Mouse (Mus musculus) forebrain, embryonic 16.5 days (tissue): ENCODE measurements around the gene Fbxo7. TPM values are rescaled to one million over a fixed set of nuclear protein-coding genes. Genes with fewer than 3 reads are reported as not detected.

Source experiments
- ATAC-seq: fragments of 200-750 bp; cut with Nextera tagmentation; 2 replicates; pipeline ENCODE4 v1.8.0; 2017; ENCODE audit warnings: mild to moderate bottlenecking, moderate library complexity
- H3K27ac ChIP-seq: fragments of 300-500 bp; sonication (generic); 2 replicates; pipeline ENCODE4 v1.5.1; 2014; ENCODE audit warnings: low read length, control low read depth
- H3K27me3 ChIP-seq: fragments of 300-500 bp; sonication (generic); replicated peaks from 2 replicates; pipeline ENCODE4 v1.6.1; 2014; ENCODE audit warnings: low read length; ENCODE audit not compliant: control insufficient read depth, insufficient read depth
- H3K36me3 ChIP-seq: fragments of 300-500 bp; sonication (generic); 2 replicates; pipeline ENCODE4 v1.6.1; 2014; ENCODE audit not compliant: control insufficient read depth, insufficient read depth
- H3K4me1 ChIP-seq: fragments of 300-500 bp; sonication (generic); replicated peaks from 2 replicates; pipeline ENCODE4 v1.6.1; 2014; ENCODE audit warnings: low read length; ENCODE audit not compliant: control insufficient read depth, insufficient read depth
- H3K4me2 ChIP-seq: fragments of 300-500 bp; sonication (generic); 2 replicates; pipeline ENCODE4 v1.6.1; 2014; ENCODE audit warnings: mild to moderate bottlenecking, low read length, control low read depth
- H3K4me3 ChIP-seq: fragments of 300-500 bp; sonication (generic); replicated peaks from 2 replicates; pipeline ENCODE4 v1.5.1; 2014; ENCODE audit warnings: mild to moderate bottlenecking, low read length, control low read depth
- H3K9ac ChIP-seq: fragments of 300-500 bp; sonication (generic); replicated peaks from 2 replicates; pipeline ENCODE4 v1.6.1; 2014; ENCODE audit warnings: low read depth, low read length, control low read depth
- H3K9me3 ChIP-seq: fragments of 300-500 bp; sonication (generic); 2 replicates; pipeline ENCODE4 v1.6.1; 2016; ENCODE audit warnings: low read length; ENCODE audit not compliant: control insufficient read depth
- WGBS: fragments of 180-500 bp; shearing (Covaris S2); extraction: QIAGEN DNeasy Blood & Tissue Kit; methylation state at CpG from one replicate; pipeline ENCODE4 v1.1.7; 2014; 5-methylcytosine and 5-hydroxymethylcytosine counted together
- polyA plus RNA-seq: library from polyadenylated mRNA; unstranded; fragments of >200 nt; fragmentation: Nextera tagmentation; extraction: Ambion mirVana; gene quantifications from 2 replicates; pipeline ENCODE4 v1.2.1, GENCODE M21; 2015

The Fbxo7 gene
- polyA plus RNA-seq, 1 experiment from 2014 or later, result 14.9 TPM

DNA sequence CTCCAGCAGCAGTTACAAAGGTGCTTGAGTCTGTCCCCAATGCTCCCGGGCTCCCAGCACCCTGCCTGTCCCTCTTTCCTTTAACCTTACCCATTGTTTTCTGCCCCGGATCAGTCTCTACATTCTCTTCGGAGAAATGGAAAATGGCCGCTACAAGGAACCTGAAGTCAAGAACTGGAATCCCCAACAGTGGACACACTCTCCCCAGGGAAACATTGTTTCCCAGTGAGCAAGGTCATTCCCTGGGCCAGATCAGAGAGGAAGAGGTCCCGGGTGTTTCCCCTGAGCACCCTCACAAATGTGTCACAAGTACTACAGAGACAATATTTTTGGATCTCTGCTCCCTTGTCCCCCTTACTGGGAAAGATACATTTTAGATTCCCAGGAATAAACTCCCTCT is 44.9 kb downstream of the Fbxo7 start:
- WGBS, result 81% methylated on average over 5 of the region's 5 CpGs

DNA sequence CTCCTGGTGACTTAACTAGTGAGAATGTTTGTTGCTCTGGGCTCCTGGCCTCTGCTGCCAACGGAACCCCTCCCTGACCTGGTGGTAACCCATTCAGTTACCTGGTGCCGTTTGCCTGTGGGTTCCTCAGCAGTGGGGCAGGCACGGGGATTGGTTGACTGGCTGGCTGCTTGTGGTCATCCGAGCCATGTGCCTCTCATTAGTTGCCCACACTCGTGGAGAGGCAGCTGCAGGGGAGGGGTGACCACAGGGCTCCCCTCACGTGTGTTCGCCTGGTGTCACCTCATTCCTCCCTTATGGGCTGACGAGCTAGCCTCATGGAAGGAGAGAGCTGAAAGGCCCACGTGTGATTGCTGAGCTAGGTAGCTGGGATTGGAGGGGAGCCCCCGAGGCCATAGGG is 46.1 kb downstream of the Fbxo7 start:
- Histone ChIP-seq H3K4me1 (no peaks in the 10 kb centered on the region), H3K4me3 (no peak overlapping the region), H3K36me3 (no peaks in the 10 kb centered on the region), H3K4me2 (no peak overlapping the region), H3K9ac (no peak overlapping the region), H3K9me3 (no peaks in the 10 kb centered on the region), H3K27ac (no peak overlapping the region), H3K27me3 (no peaks in the 10 kb centered on the region)
- ATAC-seq, result no peak
- WGBS, result 72% methylated on average over 10 of the region's 10 CpGs

More for the DNA sequence above, 44.9 kb downstream of the Fbxo7 start:
- Histone ChIP-seq H3K4me1 (no peaks in the 10 kb centered on the region), H3K9ac (no peak overlapping the region), H3K27me3 (no peaks in the 10 kb centered on the region), H3K27ac (no peak overlapping the region), H3K4me3 (no peak overlapping the region), H3K9me3 (no peaks in the 10 kb centered on the region), H3K4me2 (no peak overlapping the region), H3K36me3 (no peaks in the 10 kb centered on the region)
- ATAC-seq, result no peak

DNA sequence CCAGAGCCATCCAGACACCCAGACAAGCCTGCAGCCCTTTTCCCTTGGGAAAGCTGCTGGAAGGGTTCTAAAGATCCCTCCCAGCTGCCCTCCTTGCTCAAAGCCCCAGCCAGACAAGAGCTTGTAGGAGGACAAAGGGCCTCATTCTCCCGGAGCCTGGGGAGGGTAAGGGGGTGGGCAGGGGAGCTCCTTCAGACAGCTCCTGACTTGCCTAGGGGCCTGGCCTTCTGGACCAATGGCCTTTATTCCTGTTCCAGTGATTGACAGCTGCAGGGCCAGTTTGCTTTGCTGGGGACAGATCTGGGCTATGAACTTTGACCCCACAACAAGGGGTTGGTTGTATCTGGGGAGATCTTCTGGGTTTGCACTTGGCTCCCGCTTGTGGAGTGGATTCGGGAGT is 47.6 kb downstream of the Fbxo7 start:
- H3K4me1 ChIP-seq, result no peaks in the 10 kb centered on the region
- no peak overlapping the region for H3K4me2 ChIP-seq
- peak; percentile 67 for ATAC-seq
- 0 out of 2 replicates have a peak, but pooled peaks cover 6% of the 10 kb centered on the region for H3K9me3 ChIP-seq
- H3K36me3 ChIP-seq, result no peaks in the 10 kb centered on the region
- no peak overlapping the region for H3K9ac ChIP-seq
- WGBS, result 7% methylated on average over 3 of the region's 3 CpGs
- H3K4me3 ChIP-seq, result no peak overlapping the region
- H3K27me3 ChIP-seq, result no peaks in the 10 kb centered on the region
- H3K27ac ChIP-seq, result no peak overlapping the region

DNA sequence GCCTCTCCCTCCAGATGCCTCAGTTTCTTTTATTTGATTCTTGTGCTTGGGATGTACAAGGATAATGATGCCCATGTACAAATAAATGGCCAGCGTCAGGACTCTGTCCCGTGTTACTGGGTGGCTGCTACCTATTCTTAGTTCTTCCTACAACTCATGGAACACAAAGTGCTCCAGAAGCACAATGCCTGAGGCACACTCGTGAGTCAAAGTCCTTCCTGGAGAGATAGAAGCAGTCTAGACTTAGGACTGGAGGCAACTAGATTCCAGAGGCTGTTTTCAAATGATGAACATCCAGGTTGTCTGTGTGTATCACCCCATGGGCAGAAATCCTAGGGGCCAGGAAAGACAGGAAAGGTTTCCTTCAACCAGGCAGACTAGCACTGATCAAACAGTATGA is 49.0 kb downstream of the Fbxo7 start:
- 91% methylated on average over 3 of the region's 3 CpGs for WGBS
- no peak overlapping the region for H3K9ac ChIP-seq
- H3K27ac ChIP-seq, result no peak overlapping the region
- no peak overlapping the region for H3K4me2 ChIP-seq
- no peaks in the 10 kb centered on the region for H3K4me1 ChIP-seq
- no peak for ATAC-seq
- no peak overlapping the region for H3K4me3 ChIP-seq
- H3K36me3 ChIP-seq, result no peaks in the 10 kb centered on the region
- H3K27me3 ChIP-seq, result no peaks in the 10 kb centered on the region
- H3K9me3 ChIP-seq, result 0 out of 2 replicates have a peak, but pooled peaks cover 6% of the 10 kb centered on the region

DNA sequence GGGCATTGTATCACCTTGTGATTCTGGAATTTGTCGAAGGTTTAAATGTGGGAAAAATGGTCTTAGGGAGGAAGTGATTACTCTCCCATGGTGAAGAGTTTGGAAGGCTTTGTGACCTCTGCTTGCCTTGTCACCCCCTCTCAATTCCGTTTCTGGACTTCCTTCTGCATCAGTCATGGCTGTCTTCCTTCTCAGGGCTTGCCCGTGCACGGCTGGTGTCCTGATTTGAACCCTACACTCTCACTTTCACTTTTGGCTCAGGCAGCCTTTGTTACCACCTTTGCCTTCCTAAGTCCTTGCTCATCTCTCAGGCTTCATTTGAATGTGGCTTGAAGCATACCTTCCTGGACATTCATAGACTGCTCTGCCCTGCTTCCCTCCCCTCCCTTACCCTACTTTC is 52.4 kb downstream of the Fbxo7 start:
- Histone ChIP-seq H3K9me3 (0 out of 2 replicates have a peak, but pooled peaks cover 6% of the 10 kb centered on the region), H3K4me3 (no peak overlapping the region), H3K36me3 (no peaks in the 10 kb centered on the region), H3K9ac (no peak overlapping the region), H3K27me3 (no peaks in the 10 kb centered on the region), H3K4me2 (no peak overlapping the region), H3K27ac (no peak overlapping the region), H3K4me1 (no peaks in the 10 kb centered on the region)
- no peak for ATAC-seq
- WGBS, result 89% methylated on average over 4 of the region's 4 CpGs

DNA sequence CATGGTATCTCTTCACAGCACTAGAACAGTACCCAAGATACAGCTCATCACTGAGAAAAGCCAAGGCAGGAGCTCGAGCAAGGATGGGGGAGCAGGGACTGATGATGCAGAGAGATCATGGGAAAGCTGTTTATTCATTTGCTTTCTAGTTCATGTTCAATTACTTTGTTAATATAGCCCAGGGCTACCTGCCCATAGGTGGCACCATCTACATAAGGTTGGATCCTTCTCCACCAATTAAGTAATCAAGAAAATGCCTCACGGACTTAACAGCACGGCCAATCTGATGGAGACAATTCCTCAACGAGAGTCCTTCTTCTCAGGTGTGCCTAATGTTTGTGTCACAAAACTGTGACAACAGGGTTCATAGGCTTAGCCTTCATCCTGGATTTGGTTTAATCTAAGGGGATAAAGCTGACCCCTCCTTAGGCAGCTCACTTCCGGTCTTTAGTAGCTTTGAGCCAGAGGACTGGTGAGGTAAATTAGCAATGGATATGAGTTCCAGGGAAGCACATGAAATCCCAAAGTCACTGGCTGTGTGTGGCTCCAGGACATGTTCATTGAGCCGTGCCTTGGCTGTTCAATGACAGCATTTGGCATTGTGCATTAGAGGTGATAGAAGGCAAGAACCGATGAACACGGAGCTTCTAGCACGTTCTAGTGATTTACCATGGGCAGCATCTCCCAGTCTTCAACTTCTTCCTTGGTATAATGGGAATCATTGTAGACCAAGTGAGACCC is 53.4 kb downstream of the Fbxo7 start:
- Histone ChIP-seq H3K4me3 (no peak overlapping the region), H3K27me3 (no peaks in the 10 kb centered on the region), H3K4me1 (no peaks in the 10 kb centered on the region), H3K9me3 (0 out of 2 replicates have a peak, but pooled peaks cover 6% of the 10 kb centered on the region), H3K36me3 (no peaks in the 10 kb centered on the region), H3K4me2 (no peak overlapping the region), H3K27ac (no peak overlapping the region), H3K9ac (no peak overlapping the region)
- WGBS, result 87% methylated on average over 9 of the region's 9 CpGs
- no peak for ATAC-seq

DNA sequence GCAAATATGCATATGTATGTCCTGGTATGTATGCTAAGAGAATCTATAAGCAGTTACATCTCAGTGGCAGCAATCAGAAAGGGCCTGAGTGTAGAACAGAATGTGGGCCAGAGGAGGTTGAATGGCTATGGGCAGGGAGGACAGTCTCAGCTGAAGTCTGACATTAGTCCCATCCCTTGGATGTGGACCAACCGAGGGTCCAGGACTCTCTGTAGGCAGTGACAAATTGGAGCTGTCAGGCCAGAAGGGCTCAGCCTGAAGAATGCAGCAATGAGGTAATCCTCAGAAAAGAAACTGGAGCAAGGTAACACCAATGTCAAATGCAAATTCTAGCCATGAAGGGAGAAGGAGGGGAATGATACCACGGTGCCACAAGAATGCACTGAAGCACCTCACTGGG is 55.5 kb downstream of the Fbxo7 start:
- Histone ChIP-seq H3K4me2 (no peak overlapping the region), H3K36me3 (no peaks in the 10 kb centered on the region), H3K27ac (no peak overlapping the region), H3K9ac (no peak overlapping the region), H3K4me3 (no peak overlapping the region), H3K4me1 (no peaks in the 10 kb centered on the region), H3K27me3 (no peaks in the 10 kb centered on the region), H3K9me3 (0 out of 2 replicates have a peak, but pooled peaks cover 6% of the 10 kb centered on the region)
- 88% methylated on average over 2 of the region's 2 CpGs for WGBS
- no peak for ATAC-seq

DNA sequence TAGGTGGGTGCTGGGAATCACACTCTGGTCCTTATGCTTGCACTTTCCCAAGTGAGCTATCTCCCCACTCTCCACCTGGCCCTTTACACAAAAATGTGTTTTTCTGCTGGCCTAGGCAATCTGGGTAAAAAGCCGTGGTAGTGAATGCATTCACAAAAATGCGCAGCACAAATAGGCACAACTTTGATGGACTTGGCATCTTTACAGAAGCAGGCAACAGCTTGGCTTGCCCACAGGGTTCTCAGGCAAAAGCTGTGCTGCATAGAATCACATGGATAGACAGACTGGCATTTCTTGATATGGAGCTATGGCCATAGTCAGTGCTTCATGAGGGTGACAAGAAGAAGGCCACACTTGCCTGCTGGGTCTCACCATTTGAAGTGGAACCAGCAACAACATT is 57.0 kb downstream of the Fbxo7 start:
- no peak overlapping the region for H3K4me2 ChIP-seq
- H3K9ac ChIP-seq, result no peak overlapping the region
- H3K27ac ChIP-seq, result no peak overlapping the region
- no peaks in the 10 kb centered on the region for H3K4me1 ChIP-seq
- no peak for ATAC-seq
- H3K27me3 ChIP-seq, result no peaks in the 10 kb centered on the region
- no peak overlapping the region for H3K4me3 ChIP-seq
- no peaks in the 10 kb centered on the region for H3K36me3 ChIP-seq
- H3K9me3 ChIP-seq, result 0 out of 2 replicates have a peak, but pooled peaks cover 3% of the 10 kb centered on the region
- WGBS, result 68% methylated on average over 2 of the region's 2 CpGs

DNA sequence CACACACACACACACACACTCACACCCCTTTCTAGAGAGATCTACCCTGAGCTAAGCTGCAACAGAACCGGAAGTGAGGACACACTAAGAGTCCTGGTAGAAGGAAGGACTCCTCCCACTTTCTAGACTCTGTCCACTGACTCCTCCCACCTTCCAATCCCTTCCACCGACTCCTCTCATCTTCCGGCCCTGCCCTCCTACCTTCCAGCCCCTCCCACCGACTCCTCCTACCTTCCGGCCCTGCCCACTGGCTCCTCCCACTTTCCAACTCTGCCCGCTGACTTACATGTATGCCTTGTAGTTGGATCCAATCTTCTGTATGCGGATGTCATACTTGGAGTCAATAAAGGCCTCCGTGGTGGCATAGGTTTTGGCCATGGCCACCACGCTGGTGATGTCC is 58.1 kb downstream of the Fbxo7 start:
- 87% methylated on average over 9 of the region's 9 CpGs for WGBS
- ATAC-seq, result no peak

More for the DNA sequence above, 58.1 kb downstream of the Fbxo7 start:
- no peak overlapping the region for H3K27ac ChIP-seq
- H3K4me3 ChIP-seq, result no peak overlapping the region
- H3K9ac ChIP-seq, result no peak overlapping the region
- H3K27me3 ChIP-seq, result no peaks in the 10 kb centered on the region
- no peaks in the 10 kb centered on the region for H3K9me3 ChIP-seq
- no peaks in the 10 kb centered on the region for H3K4me1 ChIP-seq
- H3K36me3 ChIP-seq, result no peaks in the 10 kb centered on the region
- no peak overlapping the region for H3K4me2 ChIP-seq
